Mouse (Mus musculus) embryonic fibroblast, embryonic 13.5 days (primary cell): ENCODE results near the gene Nptx1.

Source experiments
- CTCF ChIP-seq: IDR thresholded peaks from 2 replicates; pipeline ENCODE4 v1.5.1; 2011; ENCODE audit warnings: mild to moderate bottlenecking, control low read depth, low read length, moderate library complexity, borderline replicate concordance; ENCODE audit not compliant: insufficient read depth
- POLR2A ChIP-seq: IDR thresholded peaks from 2 replicates; pipeline ENCODE4 v1.6.1; 2011; ENCODE audit warnings: low read depth, mild to moderate bottlenecking, control low read depth, low read length, moderate library complexity

- TF ChIP-seq POLR2A (no peak), CTCF (no peak)
Observed at GRCm38 (mm10) chr11:119493516-119493915, 54.0 kb downstream of the Nptx1 start.
